Mouse (Mus musculus) liver, embryonic 13.5 days (tissue): ENCODE data around the gene Gm3646. TPM values are rescaled to one million over a fixed set of nuclear protein-coding genes. Genes with fewer than 3 reads are reported as not detected.

Source experiments
- ATAC-seq: fragments of 200-750 bp; cut with Nextera tagmentation; 2 replicates; pipeline ENCODE4 v1.8.0; 2017; ENCODE audit warnings: low read depth, mild to moderate bottlenecking, moderate number of reproducible peaks, moderate library complexity
- DNase-seq: peaks from one replicate; pipeline ENCODE4 v3.0.0; 2022
- H3K27ac ChIP-seq: fragments of 300-500 bp; sonication (generic); 2 replicates; pipeline ENCODE4 v1.5.1; 2015; ENCODE audit warnings: moderate library complexity, mild to moderate bottlenecking, inconsistent platforms
- H3K27me3 ChIP-seq: fragments of 300-500 bp; sonication (generic); 2 replicates; pipeline ENCODE4 v1.6.1; 2015; ENCODE audit warnings: mild to moderate bottlenecking, inconsistent platforms
- H3K36me3 ChIP-seq: fragments of 300-500 bp; sonication (generic); 2 replicates; pipeline ENCODE4 v1.6.1; 2015; ENCODE audit warnings: mild to moderate bottlenecking, inconsistent platforms
- H3K4me1 ChIP-seq: fragments of 300-500 bp; sonication (generic); replicated peaks from 2 replicates; pipeline ENCODE4 v1.6.1; 2015; ENCODE audit warnings: inconsistent platforms
- H3K4me2 ChIP-seq: fragments of 300-500 bp; sonication (generic); 2 replicates; pipeline ENCODE4 v1.6.1; 2015; ENCODE audit warnings: inconsistent platforms, mild to moderate bottlenecking, moderate library complexity
- H3K4me3 ChIP-seq: fragments of 300-500 bp; sonication (generic); replicated peaks from 2 replicates; pipeline ENCODE4 v1.5.1; 2015; ENCODE audit warnings: mild to moderate bottlenecking, inconsistent platforms
- H3K9ac ChIP-seq: fragments of 300-500 bp; sonication (generic); 2 replicates; pipeline ENCODE4 v1.6.1; 2015; ENCODE audit warnings: mild to moderate bottlenecking, inconsistent platforms
- H3K9me3 ChIP-seq: fragments of 300-500 bp; sonication (generic); replicated peaks from 2 replicates; pipeline ENCODE4 v1.6.1; 2016; ENCODE audit warnings: inconsistent platforms
- WGBS: fragments of 180-500 bp; shearing (Covaris S2); methylation state at CpG from one replicate; pipeline ENCODE4 v1.1.7; 2015; ENCODE audit not compliant: insufficient replicate concordance; 5-methylcytosine and 5-hydroxymethylcytosine counted together
- polyA plus RNA-seq: library from polyadenylated mRNA; unstranded; fragments of >200 nt; fragmentation: Nextera tagmentation; extraction: Ambion mirVana; gene quantifications from 2 replicates; pipeline ENCODE4 v1.2.1, GENCODE M21; 2015

Gene Gm3646
- polyA plus RNA-seq, 1 experiment from 2014 or later: not detected

GRCm38 (mm10) chr1:39779111-39779980, 25.8 kb downstream of the Gm3646 start:
- Histone ChIP-seq H3K4me3 (no peak overlapping the region), H3K9ac (no peak overlapping the region), H3K4me1 (peaks cover 9% of the 10 kb centered on the region; the same call in 1 of the 2 replicates), H3K36me3 (no peaks in the 10 kb centered on the region), H3K9me3 (no peaks in the 10 kb centered on the region), H3K4me2 (no peak overlapping the region), H3K27me3 (no peaks in the 10 kb centered on the region), H3K27ac (no peak overlapping the region)
- 65% methylated on average over 16 of the region's 16 CpGs for WGBS
- ATAC-seq: no peak
- no peak for DNase-seq

GRCm38 (mm10) chr1:39773991-39774729, 31.0 kb downstream of the Gm3646 start:
- DNase-seq (no peak), ATAC-seq (no peak)
- Histone ChIP-seq H3K27ac (no peak overlapping the region), H3K4me3 (no peak overlapping the region), H3K4me2 (no peak overlapping the region), H3K36me3 (no peaks in the 10 kb centered on the region), H3K4me1 (0 out of 2 replicates have a peak, but pooled peaks cover 9% of the 10 kb centered on the region), H3K9me3 (no peaks in the 10 kb centered on the region), H3K9ac (no peak overlapping the region), H3K27me3 (no peaks in the 10 kb centered on the region)
- WGBS: 72% methylated on average over 14 of the region's 14 CpGs

- WGBS: 63% methylated on average over 5 of the region's 5 CpGs
- no peak for DNase-seq
These were observed 31.6 kb downstream of the Gm3646 start for GRCm38 (mm10) chr1:39773551-39773950.

GRCm38 (mm10) chr1:39772401-39773095, 32.6 kb downstream of the Gm3646 start:
- DNase-seq (no peak), ATAC-seq (peak; percentile 79)
- no peaks in the 10 kb centered on the region for H3K9me3 ChIP-seq
- no peak overlapping the region for H3K27ac ChIP-seq
- 0 out of 2 replicates have a peak, but pooled peaks cover 6% of the 10 kb centered on the region for H3K4me1 ChIP-seq
- H3K36me3 ChIP-seq: no peaks in the 10 kb centered on the region
- no peaks in the 10 kb centered on the region for H3K27me3 ChIP-seq
- WGBS: 31% methylated on average over 3 of the region's 3 CpGs
- H3K9ac ChIP-seq: no peak overlapping the region
- no peak overlapping the region for H3K4me2 ChIP-seq
- H3K4me3 ChIP-seq: no peak overlapping the region

More at GRCm38 (mm10) chr1:39773551-39773950, 31.6 kb downstream of the Gm3646 start:
- Histone ChIP-seq H3K4me2 (no peak overlapping the region), H3K4me3 (no peak overlapping the region), H3K36me3 (no peaks in the 10 kb centered on the region), H3K27me3 (no peaks in the 10 kb centered on the region), H3K9ac (no peak overlapping the region), H3K4me1 (0 out of 2 replicates have a peak, but pooled peaks cover 8% of the 10 kb centered on the region), H3K27ac (no peak overlapping the region), H3K9me3 (no peaks in the 10 kb centered on the region)
- ATAC-seq: no peak

GRCm38 (mm10) chr1:39770436-39770835, 34.7 kb downstream of the Gm3646 start:
- Histone ChIP-seq H3K9me3 (no peaks in the 10 kb centered on the region), H3K9ac (no peak overlapping the region), H3K4me2 (no peak overlapping the region), H3K4me3 (no peak overlapping the region), H3K27ac (no peak overlapping the region), H3K36me3 (no peaks in the 10 kb centered on the region), H3K27me3 (no peaks in the 10 kb centered on the region), H3K4me1 (0 out of 2 replicates have a peak, but pooled peaks cover 6% of the 10 kb centered on the region)
- ATAC-seq: no peak
- DNase-seq: no peak
- WGBS: 61% methylated on average over 5 of the region's 5 CpGs

GRCm38 (mm10) chr1:39768017-39768416, 37.1 kb downstream of the Gm3646 start:
- Histone ChIP-seq H3K9ac (no peak overlapping the region), H3K27ac (no peak overlapping the region), H3K36me3 (no peaks in the 10 kb centered on the region), H3K4me2 (no peak overlapping the region), H3K27me3 (no peaks in the 10 kb centered on the region), H3K9me3 (no peaks in the 10 kb centered on the region), H3K4me1 (0 out of 2 replicates have a peak, but pooled peaks cover 6% of the 10 kb centered on the region), H3K4me3 (no peak overlapping the region)
- 48% methylated on average over 3 of the region's 3 CpGs for WGBS
- no peak for DNase-seq
- no peak for ATAC-seq

- H3K9me3 ChIP-seq: no peaks in the 10 kb centered on the region
- no peak overlapping the region for H3K4me2 ChIP-seq
- H3K4me1 ChIP-seq: peaks cover 11% of the 10 kb centered on the region
- no peak overlapping the region for H3K27ac ChIP-seq
- 0 out of 2 replicates have a peak, but pooled peaks cover 5% of the 10 kb centered on the region for H3K27me3 ChIP-seq
- DNase-seq: no peak
- no peak overlapping the region for H3K4me3 ChIP-seq
- H3K9ac ChIP-seq: no peak overlapping the region
- WGBS: 61% methylated on average over 7 of the region's 7 CpGs
- no peak for ATAC-seq
- H3K36me3 ChIP-seq: no peaks in the 10 kb centered on the region
These were observed 39.2 kb downstream of the Gm3646 start for GRCm38 (mm10) chr1:39765854-39766493.

GRCm38 (mm10) chr1:39762025-39762370, 43.1 kb downstream of the Gm3646 start:
- no peak for DNase-seq
- WGBS: 6% methylated on average over 10 of the region's 10 CpGs
- Histone ChIP-seq H3K36me3 (no peaks in the 10 kb centered on the region), H3K9ac (no peak overlapping the region), H3K4me2 (peak overlapping the region; percentile 54), H3K27ac (peak overlapping the region; percentile 70; the same call in 1 of the 2 replicates), H3K9me3 (no peaks in the 10 kb centered on the region), H3K27me3 (0 out of 2 replicates have a peak, but pooled peaks cover 6% of the 10 kb centered on the region), H3K4me1 (peaks cover 19% of the 10 kb centered on the region), H3K4me3 (peak overlapping the region; percentile 26; the same call in 1 of the 2 replicates)
- ATAC-seq: 0 out of 2 replicates have a peak, but pooled peaks have one; percentile 39

- peak overlapping the region; percentile 54 for H3K4me2 ChIP-seq
- no peak overlapping the region for H3K9ac ChIP-seq
- H3K36me3 ChIP-seq: no peaks in the 10 kb centered on the region
- 5% methylated on average over 22 of the region's 22 CpGs for WGBS
- H3K4me3 ChIP-seq: peak overlapping the region; percentile 26; the same call in 1 of the 2 replicates
- H3K27ac ChIP-seq: peak overlapping the region; percentile 70
- DNase-seq (no peak), ATAC-seq (no peak)
- 0 out of 2 replicates have a peak, but pooled peaks cover 6% of the 10 kb centered on the region for H3K27me3 ChIP-seq
- H3K4me1 ChIP-seq: peaks cover 19% of the 10 kb centered on the region
- no peaks in the 10 kb centered on the region for H3K9me3 ChIP-seq
These were observed 43.7 kb downstream of the Gm3646 start for GRCm38 (mm10) chr1:39761211-39762024.

- 61% methylated on average over 6 of the region's 6 CpGs for WGBS
- H3K9ac ChIP-seq: no peak overlapping the region
These were observed 44.9 kb downstream of the Gm3646 start for GRCm38 (mm10) chr1:39760181-39760715.

More at GRCm38 (mm10) chr1:39760181-39760715, 44.9 kb downstream of the Gm3646 start:
- no peak overlapping the region for H3K4me2 ChIP-seq
- no peaks in the 10 kb centered on the region for H3K9me3 ChIP-seq
- no peak for ATAC-seq
- no peaks in the 10 kb centered on the region for H3K36me3 ChIP-seq
- no peak for DNase-seq
- no peak overlapping the region for H3K4me3 ChIP-seq
- peaks cover 19% of the 10 kb centered on the region for H3K4me1 ChIP-seq
- H3K27ac ChIP-seq: no peak overlapping the region
- 0 out of 2 replicates have a peak, but pooled peaks cover 6% of the 10 kb centered on the region for H3K27me3 ChIP-seq
